Mouse (Mus musculus) CH12.LX (cell line): Measurements from ENCODE around the gene Ucma. TPM values are rescaled to one million over a fixed set of nuclear protein-coding genes. Genes with fewer than 3 reads are reported as not detected.

Experiments
- DNase-seq: peaks from one replicate; pipeline ENCODE4 v3.0.0-alpha.2; 2013; ENCODE audit errors: extremely low read depth
- H3K27ac ChIP-seq: 2 replicates; pipeline ENCODE4 v1.5.1; 2012; ENCODE audit warnings: low read depth, mild to moderate bottlenecking, control low read depth, moderate library complexity; ENCODE audit not compliant: insufficient read depth
- H3K27me3 ChIP-seq: replicated peaks from 2 replicates; pipeline ENCODE3; 2012; ENCODE audit warnings: inconsistent platforms
- H3K36me3 ChIP-seq, 2 experiments: replicated peaks in 1 of 2; 2 replicates each; pipeline versions ENCODE3 to v1.6.1; 2012; ENCODE audit warnings: inconsistent platforms in 1 of 2, low read length in 1 of 2, mild to moderate bottlenecking in 1 of 2, mixed read lengths in 1 of 2, moderate library complexity in 1 of 2; ENCODE audit not compliant: control insufficient read depth in 1 of 2, insufficient read depth in 1 of 2
- H3K4me1 ChIP-seq, 2 experiments: 2 replicates each; pipeline ENCODE4 v1.6.1; 2012; ENCODE audit warnings: inconsistent platforms in 1 of 2, moderate library complexity in 1 of 2; ENCODE audit not compliant: insufficient read depth in 2 of 2, control insufficient read depth in 1 of 2
- H3K4me2 ChIP-seq: 2 replicates; pipeline ENCODE4 v1.6.1; 2012; ENCODE audit warnings: low read depth, mild to moderate bottlenecking, control low read depth; ENCODE audit not compliant: poor library complexity, insufficient read depth, severe bottlenecking
- H3K4me3 ChIP-seq, 3 experiments: fragments of 150-350 bp in 1 of 3; sonication (generic) in 1 of 3; replicated peaks in 1 of 3; 2 replicates each; pipeline versions ENCODE3 to v1.5.1; 2011 to 2012; ENCODE audit warnings: low read depth in 2 of 3, low read length in 2 of 3, mild to moderate bottlenecking in 2 of 3, moderate library complexity in 2 of 3, control low read depth in 1 of 3, improper control_type of control experiment in 1 of 3, inconsistent platforms in 1 of 3, mixed read lengths in 1 of 3; ENCODE audit not compliant: poor library complexity in 1 of 3
- H3K79me2 ChIP-seq: replicated peaks from 2 replicates; pipeline ENCODE4 v1.6.1; 2012; ENCODE audit warnings: mild to moderate bottlenecking, moderate library complexity; ENCODE audit not compliant: control insufficient read depth, poor library complexity, insufficient read depth, severe bottlenecking; ENCODE audit errors: extremely low read depth
- H3K9ac ChIP-seq: 2 replicates; pipeline ENCODE4 v1.6.1; 2012; ENCODE audit warnings: low read depth, mild to moderate bottlenecking, control low read depth, moderate library complexity; ENCODE audit not compliant: insufficient read depth
- H3K9me3 ChIP-seq: replicated peaks from 2 replicates; pipeline ENCODE3; 2012; ENCODE audit warnings: low read length, inconsistent platforms, mixed read lengths
- E2F4 ChIP-seq: IDR thresholded peaks from 2 replicates; pipeline ENCODE4 v1.6.1; 2011; ENCODE audit warnings: low read depth, low read length, improper control_type of control experiment; ENCODE audit not compliant: insufficient replicate concordance
- JUN ChIP-seq: IDR thresholded peaks from 2 replicates; pipeline ENCODE4 v1.6.1; 2011; ENCODE audit warnings: low read depth, mild to moderate bottlenecking, low read length, improper control_type of control experiment, moderate library complexity; ENCODE audit not compliant: insufficient read depth
- KAT2A ChIP-seq: IDR thresholded peaks from 2 replicates; pipeline ENCODE4 v1.6.1; 2012; ENCODE audit warnings: low read length, improper control_type of control experiment, inconsistent platforms; ENCODE audit not compliant: insufficient replicate concordance
- UBTF ChIP-seq: IDR thresholded peaks from 2 replicates; pipeline ENCODE4 v1.6.1; 2012; ENCODE audit warnings: low read depth, mild to moderate bottlenecking, inconsistent platforms, low read length, improper control_type of control experiment, moderate library complexity
- dilution Hi-C: fragments of 300-500 bp; cut with MboI; formaldehyde crosslinking; loops from 2 replicates; pipeline ENCODE4 v1.14.3; 2020; ENCODE audit warnings: low sequenced_read_pairs; ENCODE audit not compliant: extremely low pct_unique_long_range_greater_than_20kb, extremely low pct_ligation_motif_present
- in situ Hi-C: fragments of 300-500 bp; cut with MboI; formaldehyde crosslinking; loops from 3 replicates; pipeline ENCODE4 v1.14.3; 2019; ENCODE audit warnings: low sequenced_read_pairs, low pct_ligation_motif_present, low pct_unique_long_range_greater_than_20kb, mixed read lengths
- polyA plus RNA-seq: library from polyadenylated mRNA; unstranded; fragments of >175 nt; gene quantifications from 2 replicates; pipeline ENCODE4 v1.2.1, GENCODE M21; 2012; ENCODE audit warnings: low read depth; ENCODE audit not compliant: insufficient read length
- total RNA-seq, 2 experiments: library from RNA; depleted of rRNA; stranded (reverse); fragments of 300-350 nt in 1 of 2; fragments of >200 nt in 1 of 2; gene quantifications; 2 replicates each; pipeline ENCODE4 v1.2.3; 2012 to 2014

The Ucma gene
- total and polyA plus RNA-seq, 3 experiments = not detected

DNA sequence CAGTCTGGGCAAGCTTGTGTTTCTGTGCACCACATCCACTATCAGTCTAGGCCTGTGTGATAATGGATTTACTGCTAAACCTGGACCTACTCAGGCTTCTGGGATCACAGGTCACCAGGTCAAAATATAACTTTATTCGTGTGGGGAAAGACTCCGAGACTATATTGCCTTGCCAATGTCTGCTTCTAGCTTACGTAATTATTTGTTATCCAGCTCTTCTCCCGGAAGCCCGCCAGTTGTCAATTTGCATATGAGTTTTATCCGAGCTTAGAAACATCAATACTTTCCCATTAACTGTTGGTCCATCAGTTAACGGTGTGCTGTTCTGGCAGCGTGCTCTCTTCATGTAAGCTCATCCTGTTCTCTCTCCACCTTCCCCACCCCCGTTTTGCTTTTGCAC is 59.3 kb downstream of the Ucma start:
- in situ Hi-C loops = no loop called here
- Histone ChIP-seq H3K9ac (no peak overlapping the region), H3K27me3 (no peaks in the 10 kb centered on the region), H3K4me3 (no peak overlapping the region), H3K4me2 (no peak overlapping the region), H3K36me3 (peaks cover 46 to 86% of the 10 kb centered on the region in 2 experiments), H3K4me1 (peaks cover 7 to 37% of the 10 kb centered on the region in 2 experiments), H3K27ac (no peak overlapping the region), H3K79me2 (no peaks in the 10 kb centered on the region), H3K9me3 (no peaks in the 10 kb centered on the region)
- DNase-seq = no peak
- dilution Hi-C loops = no loop called here
- no peak for TF ChIP-seq JUN
- no peak for TF ChIP-seq E2F4
- no peak for TF ChIP-seq KAT2A
- no peak for TF ChIP-seq UBTF

Other genes starting within 250 kb of the Ucma start
- gene Sephs1, start 94.6 kb upstream of the Ucma start, total RNA-seq (2012; rRNA removed) = 39.5 and 55.4 TPM in 2 replicates
- gene Sephs1, start 94.6 kb upstream of the Ucma start, total RNA-seq (2014; rRNA removed) = 85.8 and 86.3 TPM in 2 replicates
- gene Sephs1, start 94.6 kb upstream of the Ucma start, polyA plus RNA-seq = 53.8 and 62.0 TPM in 2 replicates
- gene Phyh, start 57.1 kb upstream of the Ucma start, total RNA-seq (2012; rRNA removed) = 11.0 and 12.5 TPM in 2 replicates
- 24.2 and 24.4 TPM in 2 replicates for gene Phyh, start 57.1 kb upstream of the Ucma start, total RNA-seq (2014; rRNA removed)
- 17.2 and 18.5 TPM in 2 replicates for gene Phyh, start 57.1 kb upstream of the Ucma start, polyA plus RNA-seq
- 73.6 and 87.3 TPM in 2 replicates for gene Mcm10, start 36.7 kb downstream of the Ucma start, total RNA-seq (2012; rRNA removed)
- 65.2 and 72.6 TPM in 2 replicates for gene Mcm10, start 36.7 kb downstream of the Ucma start, total RNA-seq (2014; rRNA removed)
- 104 and 122 TPM in 2 replicates for gene Mcm10, start 36.7 kb downstream of the Ucma start, polyA plus RNA-seq
- gene Optn, start 87.9 kb downstream of the Ucma start, total RNA-seq (2012; rRNA removed) = 19.8 and 25.1 TPM in 2 replicates
- 27.2 and 28.0 TPM in 2 replicates for gene Optn, start 87.9 kb downstream of the Ucma start, total RNA-seq (2014; rRNA removed)
- 37.3 and 40.6 TPM in 2 replicates for gene Optn, start 87.9 kb downstream of the Ucma start, polyA plus RNA-seq
- gene Ccdc3, start 161.7 kb downstream of the Ucma start, total RNA-seq (2012; rRNA removed) = not detected in 2 replicates
- gene Ccdc3, start 161.7 kb downstream of the Ucma start, total RNA-seq (2014; rRNA removed) = not detected in 2 replicates
- gene Ccdc3, start 161.7 kb downstream of the Ucma start, polyA plus RNA-seq = not detected in 2 replicates